Mouse (Mus musculus): ENCODE results near the gene Tldc1. TPM values are rescaled to one million over a fixed set of nuclear protein-coding genes. Genes with fewer than 3 reads are reported as not detected.

The Tldc1 gene
- 10 to 100 TPM; 17.3 to 19.0 TPM for total RNA-seq (2021)
- long read RNA-seq, experiment 1, transcript Tldc1-201 (8 exons, 3,085 nt): major isoform, 12 of 14 reads
- long read RNA-seq, experiment 1, partial matches to known transcripts: 0 of 14 reads
- long read RNA-seq, experiment 1, other reads (novel, unspliced or antisense): 2 of 14 reads
- long read RNA-seq, experiment 2, transcript Tldc1-201 (8 exons, 3,085 nt): major isoform, 21 of 27 reads
- long read RNA-seq, experiment 2, partial matches to known transcripts: 5 of 27 reads
- long read RNA-seq, experiment 2, other reads (novel, unspliced or antisense): 1 of 27 reads

DNA sequence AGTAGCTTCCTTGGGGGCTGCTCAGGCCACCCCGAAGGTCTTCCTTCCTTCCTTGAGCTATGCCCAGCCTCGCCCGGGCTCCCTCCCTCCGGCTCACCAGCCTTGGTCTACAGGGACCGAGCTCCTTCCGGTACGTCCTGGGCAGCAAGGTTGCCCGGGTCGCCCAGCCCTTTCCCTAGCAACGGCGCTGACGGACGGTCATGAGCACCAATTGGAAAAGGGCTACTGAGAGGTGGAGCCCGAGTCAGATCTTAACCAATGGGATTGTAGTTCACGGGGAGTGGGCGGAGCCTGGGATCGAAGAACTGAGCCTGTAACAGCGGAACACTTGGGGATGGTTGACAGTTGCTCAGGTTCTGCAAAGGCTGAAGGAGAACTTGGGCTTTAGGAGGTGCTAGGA is at the start of gene Tldc1:
Gene Tldc1, minus strand, starts transcription at position 154 of the 400 bp plus-strand sequence.
- peak; percentile 99 to 100 for DNase-seq (ENCODE audit: low spot score in 2 of 2)
- intact Hi-C loops (cut with DNase I): loop anchor here (10.0 kb wide), 1 partner anchor 333 kb away; the partner anchor contains the start of gene Necab2

DNA sequence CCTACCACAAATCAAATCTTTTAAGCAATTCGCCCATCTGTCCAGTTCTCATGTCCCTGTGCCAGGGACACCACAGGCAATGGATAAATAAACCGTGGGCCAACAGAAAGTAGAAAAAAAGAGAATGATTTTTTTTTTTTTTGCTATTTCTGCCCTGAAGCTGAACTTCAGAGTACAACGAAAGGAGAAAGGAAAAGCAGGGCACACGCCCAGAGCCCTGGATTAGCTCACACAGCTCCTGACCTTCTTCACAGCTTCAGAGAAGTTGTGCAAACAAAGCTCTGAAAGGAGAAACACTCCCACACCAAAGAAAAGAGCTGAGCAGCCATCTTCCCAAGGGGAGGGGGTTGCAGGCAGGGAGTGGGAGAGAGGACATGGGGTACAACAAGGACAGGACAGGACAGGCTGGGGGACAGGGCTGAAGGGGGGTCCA is 49.5 kb upstream of the Tldc1 start:
- DNase-seq (ENCODE audit: low spot score in 2 of 2): no peak
- intact Hi-C loops (cut with DNase I): no loop called here

DNA sequence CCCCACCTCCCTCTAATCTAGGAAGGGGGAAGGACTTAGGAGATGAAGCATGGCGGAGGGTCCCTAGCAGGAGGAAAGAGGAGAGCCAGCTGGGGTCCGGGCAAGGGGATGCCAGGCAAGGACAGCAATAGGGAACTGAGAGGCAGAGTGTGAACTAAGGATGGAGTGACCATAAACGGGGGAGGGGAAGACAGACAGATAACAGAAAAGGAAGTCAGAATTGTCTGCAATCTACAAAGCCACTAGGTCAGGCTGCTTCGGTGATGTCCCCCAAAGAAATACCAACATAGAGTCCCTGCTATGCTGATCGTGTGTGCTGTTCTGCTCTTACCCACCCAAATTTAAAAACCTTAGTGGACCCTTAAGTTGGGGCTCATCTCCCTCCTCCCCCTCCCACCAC is 48.8 kb upstream of the Tldc1 start:
- DNase-seq (ENCODE audit: low spot score in 2 of 2): no peak

DNA sequence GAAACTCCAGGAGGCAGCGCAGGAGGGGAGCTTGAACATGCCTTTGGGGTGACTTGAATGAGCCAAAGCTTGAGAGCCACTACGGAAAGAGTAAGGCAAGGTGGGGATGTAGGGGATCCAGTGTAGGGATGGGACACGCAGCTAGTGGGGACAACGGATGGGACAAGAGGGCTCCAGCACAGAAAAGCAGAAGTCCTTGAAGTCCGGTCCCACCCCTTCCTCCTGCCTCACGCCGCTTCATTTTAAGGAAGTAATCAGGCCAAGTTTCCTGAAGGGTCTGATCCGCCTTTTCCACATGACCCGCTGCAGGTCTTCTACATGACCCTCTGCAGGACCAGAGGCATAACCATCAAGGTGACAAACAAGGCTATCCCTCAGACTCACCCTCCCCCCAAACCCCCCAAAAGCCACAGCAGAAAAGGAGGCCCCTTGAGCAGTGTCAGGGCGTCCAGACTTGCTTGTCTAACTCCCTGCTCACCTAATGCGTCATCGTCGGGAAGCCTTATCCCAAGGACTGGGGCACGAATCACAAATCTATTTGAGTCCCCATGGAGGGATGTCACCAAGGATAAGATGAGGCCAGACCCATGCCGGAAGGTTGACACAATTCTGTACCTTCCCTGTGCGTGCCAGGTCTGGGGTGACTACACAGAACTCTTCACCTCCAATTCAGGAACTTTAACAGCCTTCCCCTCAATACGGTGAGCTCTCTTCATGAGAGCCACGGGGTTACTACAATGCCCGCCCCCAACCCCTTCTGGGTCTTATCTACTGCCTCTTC is 47.9 kb upstream of the Tldc1 start:
- DNase-seq (ENCODE audit: low spot score in 2 of 2): no peak
- intact Hi-C loops (cut with DNase I): no loop called here

More for the DNA sequence above, 48.8 kb upstream of the Tldc1 start:
- intact Hi-C loops (cut with DNase I): no loop called here

DNA sequence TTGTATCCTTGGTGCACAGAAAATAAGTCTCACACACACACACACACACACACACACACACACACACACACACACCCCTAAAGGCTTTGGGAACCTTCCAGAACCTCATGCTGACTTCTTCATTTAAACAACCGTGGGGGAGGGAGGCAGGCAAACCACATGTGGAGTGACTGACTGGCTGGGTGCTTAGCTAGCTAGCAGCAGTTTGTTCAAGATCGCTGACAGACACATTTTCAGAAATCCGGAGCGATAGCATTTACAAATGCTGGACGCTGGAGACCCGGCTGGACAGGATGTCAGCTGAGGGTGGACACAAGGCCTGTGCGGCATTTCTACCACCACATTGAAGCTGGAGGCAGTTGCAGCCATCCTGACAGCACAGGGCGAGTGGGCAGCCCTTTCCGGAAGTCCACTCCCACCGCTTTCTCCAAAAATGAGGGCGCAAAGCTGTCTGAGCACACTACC is 46.6 kb upstream of the Tldc1 start:
- DNase-seq (ENCODE audit: low spot score in 2 of 2): peak; percentile 59 to 88
- intact Hi-C loops (cut with DNase I): no loop called here

DNA sequence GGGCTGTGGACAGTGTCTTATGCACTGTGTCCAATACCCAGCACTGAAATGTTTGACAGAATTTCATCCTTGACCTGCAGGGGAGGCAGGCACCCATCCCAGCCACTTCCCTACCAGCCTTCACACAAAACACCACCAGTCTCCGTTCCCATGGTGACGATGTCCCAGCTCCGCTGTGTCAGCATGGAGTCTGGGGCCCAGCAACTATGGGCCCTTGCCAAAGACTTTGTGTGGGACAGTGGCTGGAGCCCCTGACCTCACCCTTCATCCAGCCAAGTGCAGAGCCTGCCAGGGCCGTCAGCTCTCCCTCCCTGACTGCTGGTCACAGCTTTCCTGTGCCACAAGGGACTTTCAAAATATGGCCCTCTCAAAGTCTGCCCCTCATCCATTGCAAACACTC is 45.9 kb upstream of the Tldc1 start:
- peak; percentile 65 to 71 for DNase-seq (ENCODE audit: low spot score in 2 of 2)
- intact Hi-C loops (cut with DNase I): no loop called here

DNA sequence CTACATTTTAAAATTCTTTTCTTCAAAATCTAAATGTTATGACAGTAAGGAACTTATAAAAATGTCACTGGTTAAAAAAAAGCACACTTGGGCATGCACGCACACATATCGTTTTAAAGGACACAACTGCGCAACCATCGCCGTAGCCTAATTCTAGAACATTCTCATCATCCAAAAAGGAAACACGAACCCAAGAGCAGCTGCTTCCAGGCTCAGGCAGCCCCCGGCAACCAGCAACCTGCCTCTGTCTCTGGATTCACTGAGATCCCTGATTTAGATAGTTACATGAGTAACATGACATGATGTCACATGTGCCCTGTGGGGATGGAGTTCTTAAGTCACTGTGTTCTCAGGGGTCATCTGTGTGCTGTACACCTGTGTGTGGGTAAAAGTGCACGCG is 45.1 kb upstream of the Tldc1 start:
- peak in 1 of 2 experiments; percentile 65 for DNase-seq (ENCODE audit: low spot score in 2 of 2)
- intact Hi-C loops (cut with DNase I): no loop called here

DNA sequence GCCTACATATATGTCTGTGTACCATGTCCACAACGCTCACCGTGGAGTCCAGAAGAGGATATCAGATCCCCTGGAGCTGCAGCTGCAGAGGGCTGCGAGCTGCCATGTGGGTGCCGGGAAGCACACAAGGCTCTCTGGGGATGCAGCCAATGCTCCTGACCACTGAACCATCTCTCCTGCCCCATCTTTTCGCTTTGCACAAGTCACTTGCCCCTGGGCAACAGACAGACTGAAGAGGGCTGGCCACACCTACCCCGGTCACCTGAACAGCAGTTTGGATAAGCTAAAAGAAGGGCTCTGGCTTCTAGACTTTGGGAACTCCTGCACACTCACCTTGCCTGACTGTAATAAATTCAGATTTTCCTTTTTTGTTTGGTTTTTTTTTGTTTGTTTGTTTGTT is 43.5 kb upstream of the Tldc1 start:
- DNase-seq (ENCODE audit: low spot score in 2 of 2): no peak
- intact Hi-C loops (cut with DNase I): no loop called here

DNA sequence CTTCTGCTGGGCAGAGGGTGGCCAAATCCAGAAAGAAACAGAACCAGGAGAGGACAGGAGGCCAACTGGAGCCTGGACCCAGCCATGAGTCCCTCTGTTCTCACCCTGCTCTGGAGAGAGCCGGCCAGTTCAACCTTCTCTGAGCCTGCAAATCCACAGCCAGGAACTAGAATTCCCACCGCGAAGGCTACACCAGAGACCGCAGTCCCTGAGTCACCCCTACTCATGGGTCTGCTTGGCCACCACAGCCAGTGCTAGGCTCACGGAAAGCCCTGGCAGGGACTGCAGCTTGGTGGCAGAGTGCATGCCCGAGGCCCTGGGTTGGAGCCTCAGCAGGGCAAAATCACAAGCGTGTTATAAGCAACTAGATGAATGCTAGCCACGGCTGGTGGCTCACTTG is 41.8 kb upstream of the Tldc1 start:
- intact Hi-C loops (cut with DNase I): no loop called here
- no peak for DNase-seq (ENCODE audit: low spot score in 2 of 2)

DNA sequence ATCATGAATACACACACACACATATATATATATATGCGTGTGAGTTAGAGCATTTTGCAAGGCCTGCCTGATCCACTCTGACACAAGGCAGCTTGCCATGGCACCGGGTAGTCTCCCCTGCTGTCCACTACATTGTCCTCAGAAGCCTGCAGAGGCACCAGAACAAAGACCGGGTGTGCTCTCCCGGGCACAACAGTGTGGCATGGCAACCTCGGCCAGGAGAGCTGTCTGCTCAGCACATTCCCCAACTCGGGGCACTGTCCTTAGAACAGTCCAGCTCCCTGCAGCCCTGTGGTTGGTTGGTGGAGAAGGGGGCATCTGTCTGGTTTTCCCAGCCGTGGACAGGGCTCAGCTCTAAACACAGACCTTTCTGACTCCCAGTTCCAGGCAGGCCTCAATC is 41.1 kb upstream of the Tldc1 start:
- DNase-seq (ENCODE audit: low spot score in 2 of 2): no peak
- intact Hi-C loops (cut with DNase I): no loop called here

DNA sequence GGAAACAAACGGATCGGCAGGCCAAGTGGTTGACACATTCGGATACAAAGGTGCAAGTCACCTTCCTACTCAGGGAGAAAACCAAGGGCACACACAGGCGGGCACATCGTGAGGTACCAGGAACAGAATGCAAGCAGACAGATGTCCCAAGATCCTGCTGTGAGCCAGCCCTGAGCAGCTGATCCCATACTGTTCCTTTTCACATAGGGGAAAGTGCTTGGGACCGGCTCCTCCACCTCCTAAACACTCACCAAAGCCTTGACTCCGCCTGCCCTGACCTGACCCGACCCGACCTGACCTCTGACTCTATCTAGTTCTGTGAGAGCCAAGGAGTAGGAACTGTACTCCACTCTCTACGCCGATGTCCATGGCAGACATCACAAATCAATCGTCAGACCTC is 39.2 kb upstream of the Tldc1 start:
- intact Hi-C loops (cut with DNase I): no loop called here
- DNase-seq (ENCODE audit: low spot score in 2 of 2): no peak

DNA sequence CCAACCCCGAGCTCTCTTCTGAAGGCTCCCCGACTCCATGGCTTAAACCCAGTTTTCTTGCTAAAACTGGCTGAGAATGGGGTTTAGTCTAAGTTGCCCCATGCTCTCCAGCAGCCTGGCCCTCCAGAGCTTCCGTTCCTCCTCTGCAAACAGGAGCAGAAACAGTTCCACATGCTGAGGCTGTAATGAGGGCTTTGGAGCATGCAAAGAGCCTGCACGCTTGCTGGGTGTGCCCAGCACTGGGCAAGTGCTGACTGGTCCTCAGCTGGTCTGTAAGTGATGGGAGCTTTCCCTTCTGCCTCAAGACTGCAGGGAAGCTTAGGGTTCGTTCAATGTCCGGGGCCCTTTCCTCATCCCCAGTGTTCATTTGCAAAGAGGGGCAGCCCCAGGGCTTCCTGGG is 38.0 kb upstream of the Tldc1 start:
- intact Hi-C loops (cut with DNase I): no loop called here
- no peak for DNase-seq (ENCODE audit: low spot score in 2 of 2)

DNA sequence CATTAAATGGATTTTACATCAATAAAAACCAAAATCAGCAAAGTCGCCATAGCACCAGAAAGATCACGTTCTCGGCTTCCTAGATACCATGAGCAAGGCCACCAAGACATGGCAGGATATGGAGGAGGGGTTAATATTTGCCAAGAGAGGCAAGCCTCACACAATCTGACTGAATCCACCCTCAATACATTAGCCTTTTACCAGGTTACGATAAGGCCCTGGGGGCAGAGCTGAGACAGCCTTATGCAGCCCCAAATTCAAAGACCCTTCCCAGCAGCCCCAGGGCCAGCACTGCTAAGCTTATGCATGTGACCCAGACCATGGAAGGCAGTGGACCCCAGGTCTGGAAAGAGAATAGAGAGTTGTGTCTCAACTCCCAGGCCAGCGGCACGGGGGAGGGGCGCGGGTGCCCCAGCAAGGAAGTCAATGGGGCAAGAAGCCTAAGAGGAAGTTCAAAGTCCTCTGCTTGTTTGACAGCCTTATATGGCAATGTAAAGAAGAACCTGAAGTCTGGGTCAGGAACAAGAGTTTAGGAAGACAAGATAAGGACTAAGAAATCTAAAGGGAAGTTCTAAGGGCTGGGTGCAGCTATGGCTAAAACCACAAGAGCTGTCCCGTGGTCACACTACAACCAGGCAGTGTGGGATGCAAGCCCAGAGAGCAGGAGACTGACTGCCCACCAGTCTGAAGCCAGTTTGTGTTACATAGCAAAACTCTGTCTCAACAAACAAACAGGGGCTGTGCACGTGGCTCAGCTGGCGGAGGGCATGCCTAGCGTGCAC is 34.6 kb upstream of the Tldc1 start:
- intact Hi-C loops (cut with DNase I): no loop called here
- DNase-seq (ENCODE audit: low spot score in 2 of 2): peak in 1 of 2 experiments; percentile 43

DNA sequence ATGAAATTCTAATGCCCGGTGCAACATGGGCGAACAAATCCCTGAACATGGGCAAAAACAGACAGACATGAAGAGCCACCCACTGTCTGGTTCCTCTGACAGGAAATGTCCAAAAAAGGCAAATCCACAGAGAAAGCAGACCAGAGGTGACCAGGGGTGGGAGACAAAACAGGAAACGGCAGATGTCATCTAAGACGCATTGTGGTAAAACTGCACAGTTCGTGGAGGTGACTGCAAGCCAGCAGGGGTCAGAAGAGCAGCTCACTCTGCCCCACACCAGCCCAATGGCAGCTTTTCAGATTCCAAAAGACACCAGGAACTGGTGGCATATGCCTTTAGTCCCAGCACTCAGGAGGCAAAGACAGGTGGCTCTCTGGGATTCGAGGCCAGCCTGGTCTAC is 33.7 kb upstream of the Tldc1 start:
- intact Hi-C loops (cut with DNase I): no loop called here

DNA sequence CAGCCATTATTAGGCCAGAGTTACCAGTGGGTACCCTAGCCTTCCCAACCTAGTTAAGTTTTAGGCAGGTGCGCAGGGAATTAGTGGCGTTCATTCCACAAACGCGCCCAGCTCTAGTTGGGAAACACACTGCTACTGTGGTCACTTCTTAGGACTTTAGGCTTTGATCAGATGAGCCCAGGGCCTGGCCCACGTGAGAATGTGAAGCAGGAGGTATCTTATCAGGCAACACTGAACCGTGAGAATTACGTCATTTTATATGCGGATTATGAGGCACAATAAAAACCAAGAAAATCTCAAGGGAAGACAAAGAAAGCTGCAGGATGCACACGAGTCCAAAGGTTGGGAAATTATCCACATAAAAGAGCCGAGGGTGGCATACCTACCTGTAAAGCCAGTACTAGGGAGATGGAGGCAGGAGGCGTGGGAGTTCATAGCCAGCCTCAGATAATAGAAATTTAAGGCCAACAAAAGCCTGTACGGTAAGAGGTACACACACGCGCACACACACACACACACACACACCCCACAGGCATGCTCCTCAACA is 32.8 kb upstream of the Tldc1 start:
- DNase-seq (ENCODE audit: low spot score in 2 of 2): no peak
- intact Hi-C loops (cut with DNase I): no loop called here

More for the DNA sequence above, 33.7 kb upstream of the Tldc1 start:
- DNase-seq (ENCODE audit: low spot score in 2 of 2): peak in 1 of 2 experiments; percentile 31

DNA sequence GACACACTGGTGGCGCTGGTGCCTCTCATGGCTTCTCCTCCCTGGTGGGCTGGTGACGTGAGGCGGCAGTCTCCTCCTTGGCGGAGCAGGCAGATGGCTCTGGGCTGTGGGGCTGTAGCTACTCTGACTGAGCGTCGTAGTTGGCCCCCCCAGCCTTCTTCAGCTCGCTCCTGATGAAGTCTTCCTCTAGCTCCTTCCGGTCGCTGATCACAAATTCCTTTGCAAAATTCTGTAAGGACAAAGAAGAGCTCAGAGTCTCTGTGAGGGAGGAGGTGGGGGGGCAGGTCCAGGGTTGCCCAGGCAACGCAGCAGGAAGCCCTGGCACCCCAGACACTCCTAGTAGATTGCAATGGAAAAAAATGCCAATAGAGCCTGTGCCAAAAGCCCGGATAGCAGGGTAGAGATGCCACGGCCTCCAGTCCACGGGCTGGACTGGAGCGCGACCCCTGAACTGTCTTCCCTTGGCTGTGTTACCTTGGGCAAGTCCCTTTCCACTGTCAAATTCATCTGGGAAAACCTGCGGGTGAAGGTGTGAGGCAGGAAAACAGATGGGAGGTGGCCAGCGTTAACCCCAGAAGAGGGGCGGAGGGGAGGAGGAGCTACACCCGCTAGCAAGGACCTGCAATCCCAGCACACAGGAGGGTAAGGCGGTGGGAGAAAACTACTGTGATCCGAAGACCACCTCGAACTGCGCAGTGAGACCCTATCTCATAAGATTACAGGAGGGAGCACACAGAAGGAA is 32.1 kb upstream of the Tldc1 start:
- DNase-seq (ENCODE audit: low spot score in 2 of 2): peak in 1 of 2 experiments; percentile 76
- intact Hi-C loops (cut with DNase I): no loop called here

DNA sequence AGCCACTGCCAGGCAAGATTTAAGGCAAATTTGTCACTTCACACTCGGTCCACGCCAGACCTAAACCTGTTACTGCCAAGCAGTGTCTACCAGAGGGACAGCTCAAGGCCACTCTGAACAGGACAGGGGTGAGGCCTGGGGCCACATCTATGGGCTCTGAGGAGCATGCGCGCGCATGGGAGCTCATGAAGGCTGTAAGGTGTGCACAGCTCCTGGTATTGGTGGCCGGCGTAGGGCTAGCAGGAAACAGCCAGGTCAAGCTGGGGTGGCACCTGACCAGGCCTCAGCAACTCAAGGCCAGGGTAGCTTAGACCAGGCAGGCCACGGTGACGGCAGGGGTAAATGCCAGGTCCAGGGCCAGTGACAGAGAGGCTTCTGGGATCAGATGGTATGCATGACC is 31.4 kb upstream of the Tldc1 start:
- no peak for DNase-seq (ENCODE audit: low spot score in 2 of 2)
- intact Hi-C loops (cut with DNase I): no loop called here

DNA sequence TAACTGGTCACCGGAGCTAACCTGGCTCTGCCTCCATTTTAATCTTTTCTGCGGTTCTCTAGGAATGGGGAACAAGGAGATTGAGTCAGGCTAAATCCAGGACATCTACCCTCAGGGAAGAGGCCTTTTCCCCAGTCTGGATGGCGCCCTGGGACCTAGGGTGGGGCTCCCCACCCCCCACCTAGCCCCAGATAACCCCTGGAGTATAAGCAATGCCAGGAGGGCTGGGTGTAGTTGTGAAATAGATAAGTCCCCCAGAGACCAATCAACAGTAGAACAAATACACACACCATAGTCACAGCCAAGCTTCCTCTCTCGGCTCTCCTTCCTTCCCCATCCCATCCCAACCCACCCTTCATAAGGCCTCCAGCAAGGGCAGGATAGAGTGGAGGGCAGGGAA is 29.5 kb upstream of the Tldc1 start:
- DNase-seq (ENCODE audit: low spot score in 2 of 2): no peak
- intact Hi-C loops (cut with DNase I): no loop called here

Measured in left cerebral cortex, postnatal 14 days (tissue).